Mouse (Mus musculus): ENCODE results near the gene Mboat2.

The Mboat2 gene

DNA sequence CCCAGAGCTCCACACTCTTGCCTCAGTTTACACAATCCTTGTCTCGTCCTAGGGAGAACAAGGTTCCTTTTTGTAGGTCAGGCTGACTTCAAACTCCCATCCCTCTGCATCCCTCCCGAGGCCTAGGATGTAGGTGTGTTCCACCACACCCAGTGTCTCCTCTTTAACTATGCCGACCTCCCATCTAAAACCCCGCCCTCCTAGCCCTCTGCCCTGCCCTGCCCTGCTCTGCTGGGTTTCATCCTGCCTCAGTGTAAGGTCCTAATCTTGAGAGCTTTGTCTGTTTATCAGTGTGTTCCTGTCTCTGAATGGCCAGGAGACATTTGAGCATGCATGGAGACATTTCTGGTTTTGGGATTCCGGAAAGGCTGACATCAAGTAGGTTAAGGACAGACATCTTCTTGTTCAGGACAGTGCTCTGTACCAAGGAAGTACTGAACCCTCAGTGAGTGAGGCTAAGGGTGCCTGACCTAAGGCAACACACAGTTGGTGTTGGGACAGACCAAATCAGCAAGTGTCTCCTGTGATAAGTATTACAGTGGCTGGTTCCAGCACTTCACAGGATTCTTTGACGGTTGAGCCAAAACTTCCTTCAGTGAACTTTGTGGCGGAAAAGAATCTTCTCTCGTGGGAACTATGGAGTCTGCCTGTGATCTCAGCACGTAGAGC lies 112.1 kb downstream of the Mboat2 start:
- in situ Hi-C loops (cut with MboI; ENCODE audit: unreplicated experiment in 2 of 2) = no loop called here

DNA sequence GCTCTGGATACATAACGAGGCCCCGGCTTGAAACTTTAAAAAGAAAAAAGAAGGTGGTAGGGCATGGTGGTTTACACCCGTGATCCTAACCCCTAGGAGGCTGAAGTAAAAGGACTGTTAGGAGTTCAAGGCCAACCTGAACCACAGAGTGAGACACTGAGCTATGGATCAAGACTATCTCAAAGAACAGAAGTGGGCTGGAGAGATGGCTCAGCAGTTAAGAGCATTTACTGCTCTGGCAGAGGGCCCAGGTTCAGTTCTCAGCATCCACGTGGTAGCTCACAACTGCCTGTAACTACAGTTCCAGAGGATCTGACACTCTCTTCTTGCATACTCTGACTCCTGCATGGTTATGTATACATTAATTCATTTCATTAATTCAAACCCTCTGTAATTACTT lies 112.7 kb downstream of the Mboat2 start:
- in situ Hi-C loops (cut with MboI; ENCODE audit: unreplicated experiment in 2 of 2) = no loop called here

DNA sequence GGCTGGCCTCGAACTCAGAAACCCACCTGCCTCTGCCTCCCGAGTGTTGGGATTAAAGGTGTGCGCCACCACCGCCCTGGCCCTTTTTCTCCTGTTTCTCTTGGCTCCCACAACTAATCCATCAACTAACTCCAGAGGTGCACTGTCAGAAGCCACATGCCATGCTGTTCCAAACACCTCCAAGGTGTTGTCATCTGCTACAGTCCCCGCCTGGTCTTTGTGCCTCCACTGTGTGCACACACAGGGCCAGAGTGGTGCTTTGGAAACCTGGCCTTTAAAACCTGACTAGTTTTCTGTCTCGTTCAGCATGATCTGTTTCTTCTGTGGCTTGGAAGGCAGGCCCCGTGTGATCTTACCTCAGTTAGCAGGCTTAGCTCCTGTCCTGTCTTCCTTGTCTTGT lies 113.9 kb downstream of the Mboat2 start:
- in situ Hi-C loops (cut with MboI; ENCODE audit: unreplicated experiment in 2 of 2) = no loop called here

DNA sequence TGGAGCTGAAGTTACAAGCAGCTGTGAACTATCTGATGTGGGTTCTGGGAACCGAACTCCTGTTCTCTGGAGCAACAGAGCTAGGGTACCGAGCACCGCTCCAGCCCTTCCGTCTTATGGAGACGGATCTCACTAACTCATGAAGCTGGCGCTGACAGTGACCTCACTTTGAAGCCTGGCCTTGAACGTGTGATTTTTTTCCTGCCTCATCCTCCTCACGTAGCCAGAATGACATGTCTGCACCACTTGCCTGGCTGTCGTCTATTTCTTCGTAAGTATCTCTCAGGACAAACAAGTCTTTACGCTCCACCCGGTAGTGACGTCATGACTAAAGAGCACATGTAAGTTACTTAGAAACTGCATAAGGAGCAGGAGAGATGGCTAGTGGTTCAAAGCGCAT lies 116.4 kb downstream of the Mboat2 start:
- in situ Hi-C loops (cut with MboI; ENCODE audit: unreplicated experiment in 2 of 2) = no loop called here

DNA sequence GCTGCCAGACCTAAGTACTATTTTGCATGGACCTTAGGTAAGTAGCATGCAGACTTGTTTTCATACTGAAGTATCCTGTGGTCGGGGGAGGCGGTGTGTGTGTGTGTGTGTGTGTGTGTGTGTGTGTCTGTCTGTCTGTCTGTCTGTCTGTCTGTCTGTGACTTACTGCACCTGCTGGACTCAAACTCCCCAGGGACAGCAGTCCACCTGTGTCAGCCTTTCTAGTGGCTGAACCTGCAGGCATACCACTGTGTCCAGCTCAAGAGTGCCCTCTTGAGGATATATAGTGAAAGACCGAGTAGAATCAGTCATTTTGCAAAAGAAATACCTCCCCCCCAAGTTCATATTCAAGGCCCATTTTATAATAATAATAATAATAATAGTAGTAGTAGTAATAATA lies 117.7 kb downstream of the Mboat2 start:
- in situ Hi-C loops (cut with MboI; ENCODE audit: unreplicated experiment in 2 of 2) = no loop called here

DNA sequence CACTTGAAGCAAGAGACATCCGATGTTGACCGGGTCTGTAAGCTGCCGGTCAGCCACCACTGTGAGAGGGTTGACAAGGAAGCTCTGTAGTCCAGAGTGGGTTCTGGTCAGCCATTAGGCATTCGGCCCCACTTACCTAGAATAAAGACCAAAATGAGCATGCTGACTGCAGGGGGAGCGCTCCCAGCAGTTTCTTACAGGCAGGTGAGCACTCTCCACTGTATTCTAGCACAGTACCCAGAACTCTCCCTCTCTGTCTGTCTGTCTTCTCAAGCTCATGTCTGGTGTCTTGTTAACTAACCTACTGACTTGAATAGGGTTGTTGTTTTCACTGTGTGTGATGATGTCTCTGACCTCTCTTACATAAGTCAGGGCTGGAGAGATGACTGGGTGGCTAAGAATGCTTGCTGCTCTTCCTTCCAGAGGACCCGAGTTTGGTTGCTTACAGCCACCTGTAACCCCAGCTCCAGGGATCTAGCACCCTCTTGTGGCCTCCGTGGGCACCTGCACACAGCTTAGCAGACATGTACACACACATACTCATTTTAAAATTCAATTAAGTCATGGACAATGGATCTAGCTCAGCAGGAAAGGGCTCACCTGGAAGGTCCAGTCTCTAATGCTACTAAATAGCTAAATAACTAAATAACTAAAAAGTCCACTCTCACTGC lies 119.8 kb downstream of the Mboat2 start:
- in situ Hi-C loops (cut with MboI; ENCODE audit: unreplicated experiment in 2 of 2) = loop anchor here (5.0 to 10.0 kb wide), 6 partner anchors 236 to 1344 kb away; partner anchors contain the start of gene Rrm2 (in 1 of the 2)

DNA sequence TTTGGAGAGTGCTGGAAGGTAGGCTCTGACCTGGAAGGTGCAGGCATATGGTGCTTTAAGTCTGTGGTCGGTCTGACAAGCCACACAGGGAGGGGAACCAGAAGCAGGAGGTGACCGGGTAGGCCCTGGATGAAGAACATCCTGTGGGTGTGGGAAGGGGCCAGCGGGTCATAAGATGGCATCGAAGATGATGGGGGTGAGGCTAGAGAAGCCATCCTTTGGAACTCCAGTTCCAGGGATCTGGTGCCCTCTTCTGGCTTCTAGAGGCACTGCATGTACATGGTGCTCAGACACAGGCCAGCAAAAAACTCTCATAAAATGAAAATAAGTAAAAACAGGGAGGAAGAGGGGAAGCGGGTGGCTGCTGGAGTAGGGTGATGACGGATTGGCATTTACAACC lies 121.5 kb downstream of the Mboat2 start:
- in situ Hi-C loops (cut with MboI; ENCODE audit: unreplicated experiment in 2 of 2) = loop anchor here (5.0 to 10.0 kb wide), 6 partner anchors 237 to 1343 kb away; partner anchors contain the start of gene Rrm2 (in 1 of the 2)

DNA sequence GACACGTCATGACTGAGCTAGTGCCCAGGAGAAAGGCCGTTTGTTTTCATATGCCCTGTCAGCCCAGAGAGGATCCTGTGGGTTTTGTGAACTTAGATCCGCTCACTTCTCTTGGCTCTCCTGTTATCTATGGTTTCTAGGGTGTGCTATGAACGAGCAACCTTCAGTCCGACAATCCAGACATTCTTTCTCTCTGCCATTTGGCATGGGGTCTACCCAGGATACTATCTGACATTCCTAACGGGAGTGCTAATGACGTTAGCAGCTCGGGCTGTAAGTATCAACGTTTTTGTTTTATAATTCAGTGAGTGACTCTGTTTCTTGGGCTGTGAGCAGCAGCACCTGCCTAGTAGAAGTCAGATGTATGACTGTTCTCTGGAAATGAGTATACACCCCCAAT lies 124.5 kb downstream of the Mboat2 start:
- in situ Hi-C loops (cut with MboI; ENCODE audit: unreplicated experiment in 2 of 2) = loop anchor here (10.0 kb wide), 4 partner anchors 240 to 1340 kb away; no protein-coding TSS in a partner anchor

DNA sequence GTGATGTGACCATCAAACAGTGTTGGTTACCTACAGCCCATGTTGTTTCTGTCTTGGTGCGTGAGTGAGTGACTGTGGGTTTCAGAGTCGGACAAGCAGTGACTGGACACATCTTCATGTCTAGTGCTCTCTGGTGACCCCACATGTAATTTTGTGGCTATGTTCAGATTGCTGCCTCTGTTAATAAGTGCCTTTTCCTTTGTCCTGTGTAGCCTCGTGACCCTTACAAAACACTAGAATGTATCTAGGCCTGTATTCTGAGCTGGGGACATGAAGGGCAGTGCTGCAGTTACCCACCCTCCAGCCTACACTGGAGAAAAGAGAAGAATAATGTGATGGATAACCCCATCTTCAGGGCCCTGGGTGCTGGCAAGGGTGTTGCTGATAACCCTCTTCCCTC lies 127.8 kb downstream of the Mboat2 start:
- in situ Hi-C loops (cut with MboI; ENCODE audit: unreplicated experiment in 2 of 2) = loop anchor here (10.0 kb wide), 4 partner anchors 244 to 1336 kb away; no protein-coding TSS in a partner anchor

DNA sequence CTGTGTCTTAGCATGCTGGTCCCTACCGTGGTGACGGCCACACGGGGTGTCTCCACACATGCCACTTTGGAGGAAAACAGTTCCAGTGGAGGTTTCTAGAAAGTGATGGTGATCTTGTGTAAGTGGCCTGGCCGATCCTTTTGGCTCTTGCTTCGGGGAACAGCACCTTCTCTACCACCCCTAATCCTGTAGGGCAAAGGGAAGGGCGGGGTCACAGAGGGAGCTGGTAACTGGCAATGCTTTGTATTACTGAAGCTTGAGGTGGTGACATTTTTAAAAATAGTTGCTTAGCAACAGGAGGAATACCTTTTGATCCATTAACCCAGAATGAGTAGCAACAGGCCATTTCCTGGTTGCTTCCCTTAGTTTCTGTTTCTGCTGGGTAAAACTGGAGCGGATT lies 131.1 kb downstream of the Mboat2 start:
- in situ Hi-C loops (cut with MboI; ENCODE audit: unreplicated experiment in 2 of 2) = no loop called here

DNA sequence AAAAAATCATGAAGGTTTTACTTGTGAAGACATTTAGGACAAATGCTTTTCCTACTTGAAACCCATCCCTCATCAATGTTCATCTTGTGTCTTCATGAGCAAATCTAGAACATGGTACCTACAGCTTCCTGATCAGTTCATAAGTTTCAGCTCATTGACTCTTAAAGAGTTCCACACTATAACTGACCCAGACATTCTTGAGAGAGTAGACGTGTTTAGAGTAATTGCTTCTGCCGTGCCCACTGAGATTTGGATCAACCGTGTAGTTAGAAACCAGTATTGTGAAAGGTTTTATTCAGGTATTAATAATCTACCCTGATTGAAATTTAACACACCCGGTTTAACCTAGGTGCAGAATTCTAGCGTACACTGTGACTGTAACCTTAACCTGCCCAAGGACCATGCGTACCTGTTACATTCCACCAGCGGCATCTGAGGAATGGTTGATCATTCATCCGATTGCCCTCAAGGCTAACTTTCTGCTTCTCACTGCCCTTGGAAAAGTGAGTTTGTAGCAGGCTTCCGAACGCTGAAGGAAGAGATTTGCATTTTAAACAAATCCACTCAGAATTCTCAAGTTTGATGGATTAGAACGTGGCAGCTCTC lies 131.8 kb downstream of the Mboat2 start:
- in situ Hi-C loops (cut with MboI; ENCODE audit: unreplicated experiment in 2 of 2) = no loop called here

DNA sequence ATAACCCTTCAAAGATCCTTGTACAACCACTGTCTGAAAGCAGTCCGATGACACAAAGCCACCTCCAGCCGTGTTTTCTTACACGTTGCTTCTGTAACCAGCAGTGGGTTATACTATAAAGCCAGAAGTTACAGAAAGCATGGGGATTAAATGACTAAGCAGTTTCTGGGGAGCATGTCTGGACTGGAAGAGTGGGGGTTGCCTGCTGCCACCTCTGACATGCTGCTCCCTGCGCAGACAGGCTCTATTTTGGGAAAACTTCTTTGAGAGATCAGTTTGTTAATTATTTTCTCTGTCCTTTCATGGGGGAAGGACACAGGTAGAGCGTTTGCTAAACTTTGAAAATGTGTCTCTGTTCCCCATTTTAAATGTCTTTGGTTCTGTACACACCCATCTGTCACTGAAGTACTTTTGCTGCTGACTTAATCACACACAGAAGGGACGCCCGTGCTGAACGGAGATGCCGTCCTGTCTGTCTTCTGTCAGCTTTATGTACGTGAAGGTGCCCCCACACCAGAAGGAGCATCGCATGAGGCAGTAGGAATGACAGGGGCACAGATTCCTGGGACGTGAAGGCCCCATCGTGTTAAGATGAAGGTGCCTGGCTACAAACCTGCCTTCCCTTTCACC lies 132.8 kb downstream of the Mboat2 start:
- in situ Hi-C loops (cut with MboI; ENCODE audit: unreplicated experiment in 2 of 2) = no loop called here

DNA sequence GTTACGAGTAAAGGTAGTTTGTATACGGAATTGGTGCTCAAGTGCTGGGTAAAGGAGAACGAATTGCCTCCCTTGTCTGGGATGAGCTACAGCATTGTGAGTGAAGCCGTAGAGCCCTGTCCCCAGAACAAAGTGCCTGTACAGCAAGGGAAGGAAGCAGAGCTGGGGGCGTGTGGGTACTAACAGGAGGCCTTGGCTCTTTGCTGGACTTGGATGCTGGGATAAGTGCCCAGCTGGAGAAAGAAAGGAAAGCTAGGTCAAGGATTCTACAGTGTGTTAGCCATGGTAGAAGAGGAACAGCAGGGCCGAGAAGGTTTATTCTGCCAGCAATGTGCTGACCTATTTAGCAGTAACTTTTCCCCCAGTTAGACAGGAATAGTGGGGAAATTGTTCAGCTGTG lies 134.7 kb downstream of the Mboat2 start:
- in situ Hi-C loops (cut with MboI; ENCODE audit: unreplicated experiment in 2 of 2) = no loop called here

DNA sequence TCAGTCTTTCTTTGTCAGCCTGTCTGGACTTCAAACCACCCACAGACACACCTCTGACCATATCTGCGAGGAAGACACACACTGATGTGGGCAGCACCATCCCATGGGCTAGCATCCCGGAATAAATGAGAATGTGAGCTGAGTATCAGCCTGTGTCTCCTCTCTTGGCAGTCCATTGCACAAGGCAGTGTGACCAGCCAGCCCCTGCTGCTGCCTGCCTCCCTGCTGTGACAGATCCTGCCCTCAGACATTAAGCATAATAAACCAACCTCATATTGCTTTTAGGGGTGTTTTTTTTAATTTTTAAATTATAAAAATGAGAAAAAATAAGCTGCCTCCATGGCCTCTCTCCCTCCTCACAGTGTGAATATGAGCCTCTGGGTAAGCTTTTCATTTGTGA lies 135.4 kb downstream of the Mboat2 start:
- in situ Hi-C loops (cut with MboI; ENCODE audit: unreplicated experiment in 2 of 2) = no loop called here

DNA sequence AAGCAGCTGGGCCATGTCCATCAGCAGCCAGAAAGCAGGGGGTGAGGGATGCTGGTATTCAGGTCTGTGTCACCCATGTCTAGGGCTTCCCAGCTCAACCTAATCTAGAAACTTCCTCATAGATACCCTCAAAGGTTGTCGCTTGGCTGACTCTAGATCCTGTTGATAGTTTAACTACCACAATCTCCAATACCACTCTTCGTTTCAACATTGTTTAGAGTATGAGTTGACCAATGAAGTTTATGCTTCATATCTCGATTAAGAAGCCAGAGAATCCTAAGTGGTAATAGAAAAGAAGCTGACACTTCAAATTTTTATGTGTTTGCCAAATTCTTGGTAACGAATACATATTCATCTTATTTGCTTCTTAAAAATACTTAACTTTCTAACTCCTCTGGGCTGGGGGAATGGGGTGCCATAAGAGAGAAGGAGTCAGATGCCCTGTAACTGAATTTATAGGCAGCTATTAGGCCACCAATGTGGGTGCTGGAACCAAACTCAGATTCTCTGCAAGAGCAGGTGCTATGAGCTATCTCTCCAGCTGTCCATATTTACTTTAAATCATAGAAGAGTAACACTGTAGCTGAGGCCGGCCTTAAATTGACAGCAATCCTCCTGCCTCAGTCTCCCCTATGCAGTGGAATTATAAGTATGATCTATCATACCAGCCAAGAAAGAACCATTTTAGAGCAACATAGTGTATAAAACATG lies 141.0 kb downstream of the Mboat2 start:
- in situ Hi-C loops (cut with MboI; ENCODE audit: unreplicated experiment in 2 of 2) = loop anchor here (10.0 kb wide), 2 partner anchors 267 to 477 kb away; partner anchors contain the start of genes Taf1b (in 2 of the 2) and Rrm2 (in 1 of the 2)

DNA sequence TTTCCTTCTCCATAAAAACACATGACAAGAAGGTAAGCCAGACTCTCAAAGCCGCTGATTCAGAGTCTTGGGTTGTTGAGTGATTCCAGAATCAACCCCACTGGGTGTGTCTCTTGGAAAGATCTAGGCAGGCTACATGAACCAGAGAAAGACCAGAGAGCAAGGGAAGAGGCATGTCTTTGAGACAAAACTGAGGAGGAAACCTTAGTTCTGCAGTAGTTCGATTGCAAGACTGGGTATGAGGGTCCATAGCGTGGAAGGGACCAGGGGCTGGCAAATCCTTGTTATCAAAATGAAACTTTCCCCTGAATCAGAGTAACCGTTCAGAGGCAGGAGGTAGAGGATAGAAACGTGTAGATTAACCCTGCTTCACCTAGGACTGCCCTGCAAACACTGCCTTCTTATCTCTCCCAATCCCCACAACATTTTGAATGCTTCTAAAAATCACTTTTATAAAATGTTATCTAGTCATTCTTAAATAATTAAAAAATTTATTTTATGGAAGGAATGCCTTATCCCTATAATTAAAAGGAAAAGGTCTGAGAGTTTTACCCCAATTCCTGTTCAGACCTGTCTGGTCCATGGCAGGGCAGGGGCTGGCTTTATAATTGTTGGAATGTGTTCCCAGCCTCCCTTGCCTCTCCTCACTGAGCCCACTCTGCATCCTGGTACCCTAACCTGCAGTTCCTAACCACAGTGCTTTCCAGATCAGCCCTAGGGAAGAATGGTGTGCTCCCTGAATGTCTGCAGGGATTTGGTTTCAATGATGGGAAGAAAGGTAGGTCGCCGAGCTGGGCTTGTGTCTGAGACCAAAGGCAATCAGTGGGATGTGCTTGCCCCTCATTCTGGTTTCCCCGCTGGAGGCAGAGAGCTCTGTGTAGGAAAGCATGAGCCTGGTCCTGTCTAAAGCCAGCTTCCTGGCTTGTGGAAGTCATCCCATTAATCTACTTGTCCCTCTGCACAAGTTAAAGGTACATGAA lies 142.0 kb downstream of the Mboat2 start:
- in situ Hi-C loops (cut with MboI; ENCODE audit: unreplicated experiment in 2 of 2) = loop anchor here (10.0 kb wide), 2 partner anchors 268 to 478 kb away; partner anchors contain the start of genes Taf1b (in 2 of the 2) and Rrm2 (in 1 of the 2)

DNA sequence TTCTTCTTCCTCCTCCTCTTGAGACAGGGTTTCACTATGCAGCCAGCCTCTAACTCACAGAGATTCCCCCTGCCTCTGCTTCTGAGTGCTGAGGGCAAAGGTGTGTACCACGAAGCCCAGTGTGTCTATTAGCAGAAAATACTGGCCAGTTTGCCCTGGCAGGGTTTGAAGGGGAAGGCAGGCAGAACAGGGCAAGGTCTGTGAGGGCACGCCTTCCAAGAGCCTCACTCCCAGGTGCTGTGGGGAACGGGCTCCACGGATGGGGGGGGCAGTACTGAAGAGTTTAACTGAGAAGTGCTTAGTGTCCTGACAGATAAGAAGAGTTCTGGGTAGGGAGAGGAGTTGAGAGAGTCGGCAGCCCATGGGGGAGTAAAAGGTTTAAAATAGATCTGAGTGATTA lies 142.9 kb downstream of the Mboat2 start:
- in situ Hi-C loops (cut with MboI; ENCODE audit: unreplicated experiment in 2 of 2) = loop anchor here (10.0 kb wide), 2 partner anchors 269 to 479 kb away; partner anchors contain the start of genes Taf1b (in 2 of the 2) and Rrm2 (in 1 of the 2)

DNA sequence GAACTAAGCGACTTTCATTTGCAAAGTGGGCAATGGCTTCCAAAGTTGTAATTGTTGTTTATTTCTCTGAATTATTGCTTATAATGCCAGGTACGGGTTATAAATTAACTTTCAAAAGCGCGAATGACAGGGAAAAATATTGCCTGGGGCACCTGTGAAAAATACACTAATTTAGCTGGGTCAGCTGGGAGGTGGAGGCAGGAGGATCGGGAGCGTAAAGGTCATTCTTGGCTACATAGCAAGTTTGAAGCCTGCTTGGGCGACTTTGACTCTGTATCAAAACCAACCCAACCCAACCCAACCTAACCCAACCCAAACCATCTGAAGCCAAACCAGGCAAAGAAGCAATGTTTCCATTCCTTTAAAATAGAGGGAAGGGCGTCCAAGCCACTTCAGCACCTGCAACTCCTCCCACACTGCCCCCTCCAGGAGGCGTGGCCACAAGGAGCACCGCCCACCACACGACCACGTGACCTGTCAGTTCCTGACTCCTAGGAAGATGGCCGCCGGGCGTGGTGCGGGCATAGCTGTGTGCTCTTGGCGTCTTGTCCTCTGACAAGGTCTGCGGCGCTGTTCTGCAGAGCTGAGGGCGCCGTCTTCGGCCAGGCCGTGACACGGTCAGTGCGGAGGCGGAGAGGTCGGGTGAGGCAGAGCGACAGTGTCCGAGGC lies 143.9 kb downstream of the Mboat2 start, which contains the start of gene Kidins220:
TSS of gene Kidins220 (plus strand) at position 480 of the 669 bp plus-strand sequence.
- in situ Hi-C loops (cut with MboI; ENCODE audit: unreplicated experiment in 2 of 2) = loop anchor here (10.0 kb wide), 2 partner anchors 270 to 480 kb away; partner anchors contain the start of genes Taf1b (in 2 of the 2) and Rrm2 (in 1 of the 2)
